Mouse (Mus musculus): ENCODE results near the gene Slc35b2.

The Slc35b2 gene

DNA sequence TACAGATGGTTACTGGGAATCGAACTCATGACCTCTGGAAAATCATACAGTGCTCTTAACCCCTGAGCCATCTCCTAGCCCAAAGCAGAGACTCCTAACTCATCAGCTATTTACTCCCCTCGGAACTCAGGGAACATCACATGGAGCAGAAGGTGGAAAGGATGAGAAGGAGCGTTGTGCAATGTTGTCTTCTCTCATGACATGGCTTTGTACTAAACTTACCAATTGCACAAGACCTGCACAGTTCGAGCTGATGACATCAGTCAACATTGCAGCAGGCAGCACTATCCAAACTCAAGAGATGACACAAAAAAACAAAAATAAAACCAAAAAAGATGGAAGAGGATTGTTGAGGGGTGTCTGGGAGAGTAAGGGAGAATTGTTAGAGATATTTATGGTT lies 44.7 kb downstream of the Slc35b2 start:
- no peak for TF ChIP-seq GATA4 (IDR thresholded peaks at IDR 0.05; ENCODE audit: insufficient replicate concordance, low read length)

DNA sequence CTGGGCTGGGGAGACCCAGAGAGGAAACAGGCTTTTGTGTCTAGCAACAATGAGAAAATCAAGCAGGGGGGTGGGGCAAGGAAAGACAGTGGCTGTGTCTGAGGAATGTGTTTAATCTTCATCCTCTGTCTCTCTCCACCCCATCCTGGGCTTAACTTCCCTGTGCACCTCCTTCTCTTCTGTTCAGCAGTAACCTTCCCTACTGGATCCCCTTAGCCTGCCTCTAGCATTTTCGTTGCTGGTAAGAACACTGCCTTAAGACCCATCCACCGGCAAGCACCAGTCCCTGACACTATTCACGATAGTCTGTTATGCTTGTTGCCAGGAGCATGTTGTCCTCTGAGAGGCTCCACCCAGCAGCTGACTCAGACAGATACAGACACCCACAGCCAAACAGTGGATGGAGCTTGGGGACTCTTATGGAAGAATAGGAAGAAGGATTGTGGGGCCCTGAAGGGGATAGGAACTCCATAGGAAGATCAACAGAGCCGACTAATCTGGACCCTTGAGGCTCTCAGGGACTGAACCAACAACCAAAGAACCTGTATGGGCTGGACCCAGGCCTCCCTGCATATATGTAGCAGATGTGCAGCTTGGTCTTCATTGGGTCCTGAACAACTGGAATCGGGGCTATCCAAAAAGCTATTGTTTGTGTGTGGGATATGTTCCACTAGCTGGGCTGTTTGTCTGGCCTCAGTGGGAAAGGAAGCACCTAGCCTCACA lies 46.6 kb downstream of the Slc35b2 start:
- TF ChIP-seq GATA4 (IDR thresholded peaks at IDR 0.05; ENCODE audit: insufficient replicate concordance, low read length): no peak

DNA sequence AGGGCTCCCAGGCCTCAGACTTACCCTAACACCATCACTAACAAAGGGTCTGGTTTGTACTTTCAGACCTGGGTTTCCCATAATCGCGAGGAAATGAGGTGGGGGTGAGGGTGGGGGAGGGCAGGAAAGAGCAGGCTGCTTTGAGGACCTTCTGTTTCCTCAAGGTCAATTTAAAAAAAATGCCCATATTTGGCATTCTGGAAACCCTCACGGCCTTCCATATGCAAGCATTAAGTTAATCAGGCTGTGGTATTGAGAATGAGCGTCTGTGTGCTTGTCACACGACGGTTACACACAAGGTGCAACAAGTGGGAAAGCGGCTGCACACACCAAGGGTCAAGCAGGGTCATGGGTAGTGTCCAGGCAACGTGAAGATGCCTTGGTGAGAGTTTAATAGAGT lies 48.3 kb downstream of the Slc35b2 start:
- TF ChIP-seq GATA4 (IDR thresholded peaks at IDR 0.05; ENCODE audit: insufficient replicate concordance, low read length): no peak

DNA sequence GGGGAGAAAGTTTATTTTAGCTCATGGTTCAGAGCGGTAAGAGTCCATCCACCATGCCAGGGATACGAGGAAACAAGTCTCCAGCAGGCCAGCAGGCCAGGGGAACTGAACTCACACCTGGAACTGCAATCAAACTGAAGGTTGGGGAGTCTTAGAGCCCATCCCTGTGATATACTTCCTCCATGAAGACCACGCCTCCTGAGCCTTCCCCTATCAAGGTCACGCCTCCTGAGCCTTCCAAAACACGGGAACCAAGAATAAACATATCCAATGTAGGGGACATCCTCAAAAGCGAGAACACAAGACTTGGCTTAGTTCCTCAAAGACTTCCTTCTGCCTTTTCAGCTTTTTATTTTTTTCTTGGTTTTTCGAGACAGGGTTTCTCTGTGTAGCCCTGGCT lies 49.2 kb downstream of the Slc35b2 start:
- TF ChIP-seq GATA4 (IDR thresholded peaks at IDR 0.05; ENCODE audit: insufficient replicate concordance, low read length): no peak

DNA sequence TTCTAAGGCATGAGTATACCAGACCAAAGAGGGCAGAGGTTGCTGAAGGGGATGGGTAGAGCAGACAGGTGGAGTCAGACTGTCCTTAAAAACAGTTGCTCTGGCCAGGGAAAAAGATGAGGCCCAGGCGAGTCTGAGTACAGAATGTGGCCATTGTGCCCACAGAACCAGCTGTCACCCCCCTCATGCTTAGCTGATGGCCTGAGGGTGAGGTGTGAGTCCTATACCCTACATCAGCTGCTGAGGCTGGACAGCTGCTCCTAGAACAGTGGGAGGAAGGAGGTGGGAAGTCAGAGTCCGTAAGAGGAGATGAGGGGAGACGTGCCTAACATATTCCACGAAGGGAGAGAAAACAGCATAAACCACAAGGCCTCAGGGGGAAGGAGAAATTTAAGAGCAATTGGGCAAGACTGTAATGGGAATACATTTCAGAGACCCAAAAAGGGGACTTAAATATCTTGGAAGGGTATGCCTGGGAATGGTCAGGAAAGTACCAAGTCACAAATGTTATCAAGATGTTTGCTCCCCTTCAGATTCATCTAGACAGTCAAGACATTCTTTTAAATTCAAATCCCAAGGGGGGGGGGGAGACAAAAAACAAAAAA lies 52.5 kb downstream of the Slc35b2 start:
- no peak for TF ChIP-seq GATA4 (IDR thresholded peaks at IDR 0.05; ENCODE audit: insufficient replicate concordance, low read length)

DNA sequence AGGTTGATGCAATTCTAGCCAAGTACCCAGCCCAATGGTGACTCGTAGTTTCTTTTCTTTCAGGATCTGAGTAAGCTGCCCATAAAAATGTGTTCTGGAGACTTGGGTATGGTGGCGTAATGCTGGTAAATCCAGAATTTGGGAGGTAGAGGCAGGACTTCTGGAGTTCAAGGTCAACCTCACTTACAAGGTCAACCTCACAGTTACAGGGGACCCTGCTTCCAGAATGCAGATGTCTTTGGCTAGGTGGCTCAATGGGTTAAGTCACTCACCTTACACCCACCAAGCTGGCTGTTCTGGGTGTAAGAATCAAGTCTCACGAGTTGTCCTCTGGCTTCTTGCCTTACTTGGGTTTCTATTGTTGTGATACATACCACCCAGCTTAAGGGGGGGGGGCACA lies 53.0 kb downstream of the Slc35b2 start:
- no peak for TF ChIP-seq GATA4 (IDR thresholded peaks at IDR 0.05; ENCODE audit: insufficient replicate concordance, low read length)
